Mouse (Mus musculus) ES-CJ7 (cell line): Measurements from ENCODE around the gene Ppp1r15a.
"Not testable (repeated sequence)": the region's sequence is repeated elsewhere in the genome, so short reads cannot be mapped to it uniquely, and the experiment has no call there.

Source experiments
- DNase-seq: peaks from one replicate; pipeline ENCODE4 v3.0.0; 2011; ENCODE audit warnings: low read depth, low spot score

The Ppp1r15a gene

GRCm38 (mm10) chr7:45484985-45485384, 41.1 kb downstream of the Ppp1r15a start:
- DNase-seq: not testable (repeated sequence)

DNA sequence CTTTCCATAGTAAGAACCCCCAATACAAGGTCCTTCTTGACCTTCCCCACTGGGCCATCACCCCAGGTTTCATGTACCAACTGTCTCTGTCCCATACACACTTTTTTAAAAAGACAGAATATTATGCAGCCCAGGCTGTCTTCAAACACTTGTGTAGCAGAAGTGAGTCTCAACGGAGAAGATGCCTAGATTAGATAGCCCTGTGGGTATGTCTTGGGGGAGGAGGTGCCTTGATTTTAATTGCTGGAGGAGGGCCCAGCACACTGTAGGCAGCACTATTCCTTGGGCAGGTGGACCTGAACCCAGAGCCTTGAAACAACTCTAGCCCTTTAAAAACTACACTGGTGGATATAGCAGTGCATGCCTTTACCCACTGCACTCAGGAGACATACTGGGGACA, 43.9 kb downstream of the Ppp1r15a start:
- DNase-seq: no peak

GRCm38 (mm10) chr7:45481374-45481927, 44.6 kb downstream of the Ppp1r15a start, which contains the start of gene Tulp2:
Gene Tulp2 (plus strand): TSS chr7:45481877.
- peak; percentile 90 for DNase-seq

DNA sequence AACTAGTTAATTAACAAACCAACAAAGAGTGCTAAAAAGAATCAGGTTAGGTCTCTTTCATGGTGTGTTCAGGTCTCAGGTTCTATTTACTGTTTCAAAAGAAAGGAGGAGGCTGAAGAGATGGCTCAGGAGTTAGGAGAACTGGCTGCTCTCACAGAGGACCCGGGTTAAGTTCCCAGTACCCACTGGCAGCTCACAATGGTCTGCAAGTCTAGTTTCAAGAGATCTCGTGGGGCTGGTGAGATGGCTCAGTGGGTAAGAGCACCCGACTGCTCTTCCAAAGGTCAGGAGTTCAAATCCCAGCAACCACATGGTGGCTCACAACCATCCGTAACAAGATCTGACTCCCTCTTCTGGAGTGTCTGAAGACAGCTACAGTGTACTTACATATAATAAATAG, 45.8 kb downstream of the Ppp1r15a start:
- DNase-seq: not testable (repeated sequence)

GRCm38 (mm10) chr7:45478774-45479173, 47.3 kb downstream of the Ppp1r15a start:
- no peak for DNase-seq

- peak; percentile 77 for DNase-seq
These were observed 49.1 kb downstream of the Ppp1r15a start for GRCm38 (mm10) chr7:45477003-45477402.

DNA sequence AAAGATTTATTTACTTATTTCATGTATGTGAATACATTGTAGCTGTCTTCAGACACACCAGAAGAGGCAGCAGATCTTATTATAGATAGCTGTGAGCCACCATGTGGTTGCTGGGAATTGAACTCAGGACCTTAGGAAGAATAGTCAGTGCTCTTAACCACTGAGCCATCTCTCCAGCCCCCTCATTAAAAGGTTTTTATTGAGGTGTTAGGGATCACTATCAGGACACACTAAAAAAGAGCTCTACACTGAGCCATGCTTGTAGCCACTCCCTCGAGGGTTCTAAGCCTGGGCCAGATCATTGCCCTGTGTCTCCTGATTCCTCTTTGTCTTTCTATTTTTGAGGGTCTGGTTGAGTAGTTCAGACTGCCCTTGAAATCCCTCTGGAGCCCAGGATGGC, 49.6 kb downstream of the Ppp1r15a start:
- no peak for DNase-seq

- DNase-seq: peak; percentile 83
These were observed 50.6 kb downstream of the Ppp1r15a start for GRCm38 (mm10) chr7:45475291-45475969.
